Mouse (Mus musculus): Measurements from ENCODE around the gene Pcnx2.

The Pcnx2 gene

DNA sequence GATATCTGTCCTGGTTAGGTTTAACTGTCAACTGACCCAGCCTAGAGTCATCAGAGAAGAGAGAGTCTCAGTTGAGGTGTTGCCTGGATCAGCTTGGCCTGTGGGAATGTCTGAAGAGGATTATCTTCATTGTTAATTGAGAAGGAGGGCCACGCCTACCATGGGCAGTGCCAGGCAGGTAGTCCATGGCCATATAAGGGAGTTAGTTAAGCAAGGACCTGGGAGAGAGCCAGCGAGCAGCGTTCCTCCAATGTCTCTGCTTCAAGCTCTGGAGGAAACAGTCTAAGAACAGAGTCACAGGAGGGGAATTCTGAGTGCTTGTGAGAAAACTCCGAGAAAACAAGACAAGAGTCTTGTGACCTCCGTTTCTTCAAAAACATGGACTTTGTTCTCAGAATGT lies 81.4 kb downstream of the Pcnx2 start:
- TF ChIP-seq GATA4 (IDR thresholded peaks at IDR 0.05; ENCODE audit: insufficient replicate concordance, low read length): no peak

- no peak for TF ChIP-seq GATA4 (IDR thresholded peaks at IDR 0.05; ENCODE audit: insufficient replicate concordance, low read length)
Measured at GRCm38 (mm10) chr8:125808826-125809225, 89.3 kb downstream of the Pcnx2 start.

- TF ChIP-seq GATA4 (IDR thresholded peaks at IDR 0.05; ENCODE audit: insufficient replicate concordance, low read length): no peak
Measured at GRCm38 (mm10) chr8:125807905-125808310, 90.2 kb downstream of the Pcnx2 start.

GRCm38 (mm10) chr8:125806459-125806858 lies 91.7 kb downstream of the Pcnx2 start:
- TF ChIP-seq GATA4 (IDR thresholded peaks at IDR 0.05; ENCODE audit: insufficient replicate concordance, low read length): no peak

DNA sequence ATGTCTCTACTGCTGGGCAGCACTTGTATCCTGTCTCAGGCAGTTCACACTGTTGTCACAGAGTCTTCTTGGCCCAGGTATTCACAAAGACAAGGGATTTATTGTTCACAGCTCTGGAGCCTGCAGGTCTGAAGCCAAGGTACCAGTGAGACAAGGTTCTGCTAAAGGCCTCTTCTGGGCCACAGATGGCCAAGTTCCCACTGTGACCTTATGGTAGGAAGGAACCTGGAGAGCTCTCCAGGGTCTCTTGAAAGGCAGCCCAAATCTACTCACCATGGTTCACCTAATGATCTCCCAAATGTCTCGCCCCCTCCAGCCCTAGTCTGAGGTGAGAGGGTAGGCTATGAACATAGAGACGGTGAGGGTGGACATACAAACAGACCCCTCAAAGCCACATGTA lies 101.1 kb downstream of the Pcnx2 start:
- no peak for TF ChIP-seq GATA4 (IDR thresholded peaks at IDR 0.05; ENCODE audit: insufficient replicate concordance, low read length)

GRCm38 (mm10) chr8:125795341-125795740 lies 102.8 kb downstream of the Pcnx2 start:
- no peak for TF ChIP-seq GATA4 (IDR thresholded peaks at IDR 0.05; ENCODE audit: insufficient replicate concordance, low read length)

DNA sequence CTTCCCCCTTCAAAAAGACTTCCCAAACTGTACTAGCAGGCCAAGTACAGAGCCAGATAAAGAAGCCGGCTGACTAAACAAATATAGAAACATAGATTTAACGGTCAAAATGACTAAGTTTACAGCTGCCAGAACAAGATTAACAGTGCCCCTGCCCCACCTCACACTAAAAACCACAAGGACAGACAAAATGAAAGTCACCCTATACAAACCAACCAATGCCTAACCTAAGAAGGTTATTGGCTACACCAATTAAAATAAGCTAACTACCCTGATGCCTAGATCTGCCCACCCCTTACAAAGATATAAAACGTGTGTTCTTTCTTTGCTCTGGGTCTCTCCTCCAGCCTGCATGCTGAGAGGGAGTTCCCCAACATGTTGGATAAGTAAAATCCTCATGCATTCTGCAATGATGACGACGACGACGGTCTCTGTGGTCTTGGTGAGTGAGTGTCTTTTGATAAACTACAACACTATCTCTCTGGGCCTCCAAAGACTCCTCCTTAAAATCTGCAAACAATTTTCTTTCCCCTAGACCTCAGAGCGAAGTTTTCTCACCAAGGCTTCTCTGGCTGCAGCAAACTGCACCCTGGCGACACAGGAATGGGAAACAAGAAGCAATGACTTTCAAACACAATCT lies 105.2 kb downstream of the Pcnx2 start:
- TF ChIP-seq GATA4 (IDR thresholded peaks at IDR 0.05; ENCODE audit: insufficient replicate concordance, low read length): no peak

GRCm38 (mm10) chr8:125786886-125787285 lies 111.2 kb downstream of the Pcnx2 start:
- TF ChIP-seq GATA4 (IDR thresholded peaks at IDR 0.05; ENCODE audit: insufficient replicate concordance, low read length): no peak

- TF ChIP-seq GATA4 (IDR thresholded peaks at IDR 0.05; ENCODE audit: insufficient replicate concordance, low read length): no peak
Measured at GRCm38 (mm10) chr8:125782161-125782560, 116.0 kb downstream of the Pcnx2 start.

DNA sequence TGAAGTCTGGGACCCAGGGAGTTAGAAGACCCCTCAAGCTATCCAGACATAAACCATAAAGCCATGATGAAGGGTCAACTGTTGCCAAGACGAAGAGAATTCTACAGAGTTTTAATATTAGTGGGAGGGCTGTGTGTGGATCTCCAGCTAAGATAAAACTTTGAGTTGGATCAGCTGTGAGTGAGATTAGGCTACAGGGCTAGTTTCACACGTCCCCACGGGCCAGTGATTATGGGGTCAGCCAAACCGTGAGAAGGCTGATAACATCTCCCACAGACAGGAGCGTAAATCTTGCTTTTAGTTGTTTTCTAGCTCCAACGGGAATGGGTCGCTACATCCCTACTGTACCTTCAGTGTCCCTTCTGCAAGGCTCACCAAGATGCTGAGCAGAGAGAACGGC lies 118.5 kb downstream of the Pcnx2 start:
- TF ChIP-seq GATA4 (IDR thresholded peaks at IDR 0.05; ENCODE audit: insufficient replicate concordance, low read length): no peak

DNA sequence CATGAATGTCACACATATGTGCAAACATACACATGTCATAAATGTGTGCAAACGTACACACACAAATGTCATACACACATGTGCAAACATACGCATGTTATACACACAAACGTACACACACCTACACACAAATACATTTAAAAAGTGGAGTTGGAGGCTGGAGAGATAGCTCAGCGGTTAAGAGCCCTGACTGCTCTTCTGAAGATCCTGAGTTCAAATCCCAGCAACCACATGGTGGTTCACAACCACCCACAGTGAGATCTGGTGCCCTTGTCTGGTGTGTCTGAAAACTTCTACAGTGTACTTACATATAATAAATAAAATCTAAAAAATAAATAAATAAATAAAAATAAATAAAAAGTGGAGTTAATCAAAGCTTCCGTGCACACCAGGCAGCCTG lies 119.2 kb downstream of the Pcnx2 start:
- TF ChIP-seq GATA4 (IDR thresholded peaks at IDR 0.05; ENCODE audit: insufficient replicate concordance, low read length): no peak

DNA sequence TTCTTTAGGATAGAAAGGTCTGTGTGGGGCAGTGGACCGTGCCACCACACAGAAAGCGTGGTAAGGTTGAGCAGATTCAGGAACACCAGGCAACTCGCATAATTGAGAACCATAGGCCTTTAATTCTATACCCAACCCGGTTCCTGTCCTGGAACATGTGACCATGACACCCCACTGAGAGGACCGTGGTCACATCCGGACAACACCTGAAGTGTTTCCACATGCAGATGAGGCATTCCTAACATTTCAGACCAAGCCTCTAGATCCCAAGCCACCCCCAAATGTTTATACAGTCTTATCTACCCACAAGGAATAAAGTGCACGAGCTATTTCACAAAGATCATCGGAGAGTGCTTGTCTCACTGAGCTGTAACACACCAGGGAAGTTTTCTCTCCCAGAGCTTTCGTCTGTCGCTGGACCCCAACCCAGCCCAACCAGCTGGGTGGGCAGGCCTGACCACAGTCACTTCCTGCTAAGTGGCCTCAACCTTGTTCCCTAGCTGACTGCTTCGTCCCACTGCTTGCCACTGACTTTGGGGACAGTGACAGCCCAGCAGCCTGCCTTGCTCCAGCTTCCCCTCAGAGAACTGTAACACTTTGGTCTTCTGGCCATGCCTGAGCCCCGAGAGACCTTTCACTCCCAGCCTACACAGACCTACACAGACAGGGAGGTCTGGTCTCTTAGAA lies 120.5 kb downstream of the Pcnx2 start:
- TF ChIP-seq GATA4 (IDR thresholded peaks at IDR 0.05; ENCODE audit: insufficient replicate concordance, low read length): no peak

DNA sequence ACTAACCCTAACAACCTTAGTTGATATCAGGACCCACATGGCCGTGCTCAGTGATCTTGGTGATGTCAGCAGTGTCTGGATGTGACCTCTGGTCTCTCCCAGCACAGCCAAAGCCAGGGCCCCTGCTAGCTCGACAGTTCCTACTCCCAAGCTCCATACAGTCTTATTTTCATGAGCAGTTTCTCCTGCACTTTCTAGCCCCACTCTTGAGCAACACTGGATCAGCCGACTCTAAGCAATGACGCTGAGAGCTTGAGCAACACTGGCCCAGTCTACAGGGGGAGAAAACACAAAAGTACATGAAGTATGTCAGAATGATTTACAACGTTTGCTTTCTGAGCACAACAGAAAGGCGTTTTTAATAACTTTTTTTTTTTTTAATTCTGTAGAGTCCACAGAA lies 121.3 kb downstream of the Pcnx2 start:
- TF ChIP-seq GATA4 (IDR thresholded peaks at IDR 0.05; ENCODE audit: insufficient replicate concordance, low read length): no peak

- no peak for TF ChIP-seq GATA4 (IDR thresholded peaks at IDR 0.05; ENCODE audit: insufficient replicate concordance, low read length)
Measured at GRCm38 (mm10) chr8:125776314-125776713, 121.8 kb downstream of the Pcnx2 start.

- no peak for TF ChIP-seq GATA4 (IDR thresholded peaks at IDR 0.05; ENCODE audit: insufficient replicate concordance, low read length)
Measured at GRCm38 (mm10) chr8:125775031-125775430, 123.1 kb downstream of the Pcnx2 start.

GRCm38 (mm10) chr8:125773281-125773803 lies 124.8 kb downstream of the Pcnx2 start:
- no peak for TF ChIP-seq GATA4 (IDR thresholded peaks at IDR 0.05; ENCODE audit: insufficient replicate concordance, low read length)

DNA sequence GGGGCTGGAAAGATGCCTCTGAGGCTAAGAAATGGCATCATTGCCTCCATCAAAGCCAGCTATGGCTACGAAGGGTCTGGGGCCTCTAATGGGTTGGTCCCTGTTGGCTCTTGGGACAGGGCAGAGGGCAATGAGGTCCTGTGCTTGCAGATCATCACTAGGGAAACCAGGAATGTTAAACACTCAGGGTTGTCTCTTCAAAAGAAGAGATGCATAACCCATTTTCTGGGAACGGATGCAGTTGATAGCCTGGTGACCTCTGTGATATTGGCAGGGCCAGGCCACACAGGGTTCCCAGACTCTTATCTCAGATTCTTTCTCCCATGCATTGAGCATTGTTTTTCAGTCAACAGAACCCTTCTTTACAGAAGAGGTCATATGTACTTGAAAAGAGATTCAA lies 125.8 kb downstream of the Pcnx2 start:
- TF ChIP-seq GATA4 (IDR thresholded peaks at IDR 0.05; ENCODE audit: insufficient replicate concordance, low read length): no peak

Data from liver, adult (tissue).